Mouse (Mus musculus) forebrain, embryonic 14.5 days (tissue): ENCODE results near the gene Olfr862. TPM values are rescaled to one million over a fixed set of nuclear protein-coding genes. Genes with fewer than 3 reads are reported as not detected.

Source experiments
- ATAC-seq: fragments of 200-750 bp; cut with Nextera tagmentation; 2 replicates; pipeline ENCODE4 v1.8.0; 2017; ENCODE audit warnings: mild to moderate bottlenecking, moderate library complexity
- DNase-seq: peaks from one replicate; pipeline ENCODE4 v3.0.0-alpha.2; 2015; ENCODE audit warnings: low spot score
- H3K27ac ChIP-seq: fragments of 300-500 bp; sonication (generic); 2 replicates; pipeline ENCODE4 v1.5.1; 2014; ENCODE audit warnings: low read depth, mild to moderate bottlenecking, control low read depth, low read length, moderate library complexity
- H3K27me3 ChIP-seq: fragments of 300-500 bp; sonication (generic); replicated peaks from 2 replicates; pipeline ENCODE4 v1.6.1; 2014; ENCODE audit warnings: low read length, control low read depth, mixed read lengths; ENCODE audit not compliant: control insufficient read depth, insufficient read depth
- H3K36me3 ChIP-seq: fragments of 300-500 bp; sonication (generic); 2 replicates; pipeline ENCODE4 v1.6.1; 2014; ENCODE audit warnings: low read length, control low read depth; ENCODE audit not compliant: control insufficient read depth, insufficient read depth
- H3K4me1 ChIP-seq: fragments of 300-500 bp; sonication (generic); 2 replicates; pipeline ENCODE4 v1.6.1; 2014; ENCODE audit warnings: antibody characterized with exemption, low read length, control low read depth; ENCODE audit not compliant: control insufficient read depth, insufficient read depth
- H3K4me2 ChIP-seq: fragments of 300-500 bp; sonication (generic); 2 replicates; pipeline ENCODE4 v1.6.1; 2014; ENCODE audit warnings: mild to moderate bottlenecking, control low read depth, low read length
- H3K4me3 ChIP-seq: fragments of 300-500 bp; sonication (generic); 2 replicates; pipeline ENCODE4 v1.5.1; 2014; ENCODE audit warnings: low read depth, low read length, control low read depth
- H3K9ac ChIP-seq: fragments of 300-500 bp; sonication (generic); 2 replicates; pipeline ENCODE4 v1.6.1; 2014; ENCODE audit warnings: mild to moderate bottlenecking, low read length, control low read depth, moderate library complexity
- H3K9me3 ChIP-seq: fragments of 300-500 bp; sonication (generic); replicated peaks from 2 replicates; pipeline ENCODE4 v1.6.1; 2016; ENCODE audit warnings: low read length, control low read depth, mixed read lengths; ENCODE audit not compliant: control insufficient read depth
- WGBS: fragments of 180-500 bp; shearing (Covaris S2); extraction: QIAGEN DNeasy Blood & Tissue Kit; methylation state at CpG from one replicate; pipeline ENCODE4 v1.1.7; 2014; 5-methylcytosine and 5-hydroxymethylcytosine counted together
- polyA plus RNA-seq: library from polyadenylated mRNA; unstranded; fragments of >200 nt; fragmentation: Nextera tagmentation; extraction: Ambion mirVana; gene quantifications from 2 replicates; pipeline ENCODE4 v1.2.1, GENCODE M21; 2014

The Olfr862 gene
- not detected in 2 replicates for polyA plus RNA-seq

DNA sequence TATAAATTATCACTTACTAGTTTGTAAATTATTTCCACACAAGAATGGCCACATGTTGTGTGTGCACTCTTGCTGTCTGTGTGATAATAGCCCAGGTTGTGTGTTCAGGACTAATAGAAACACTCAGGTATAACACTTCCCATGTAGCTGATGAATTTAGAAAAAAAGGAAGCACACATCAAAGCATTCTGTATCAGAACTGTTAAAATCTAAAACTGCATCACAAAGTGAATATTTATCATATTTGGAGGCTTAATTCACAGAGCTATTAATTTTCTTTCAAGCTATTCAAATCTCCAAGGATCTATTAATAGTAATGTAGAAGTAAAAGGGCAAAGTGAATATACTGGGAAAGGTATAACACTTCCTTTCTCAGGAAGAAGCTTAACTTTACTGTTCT is at the start of gene Olfr862:
TSS of gene Olfr862 (minus strand) at position 101 of the 400 bp plus-strand sequence.
- no peaks in the 10 kb centered on the region for H3K36me3 ChIP-seq
- H3K4me1 ChIP-seq = no peaks in the 10 kb centered on the region
- ATAC-seq (no peak), DNase-seq (no peak)
- no peak within 1 kb of the TSS for H3K4me2 ChIP-seq
- peaks cover 3% of the 10 kb centered on the region; the same call in 1 of the 2 replicates for H3K9me3 ChIP-seq
- no peak within 1 kb of the TSS for H3K4me3 ChIP-seq
- no peaks in the 10 kb centered on the region for H3K27me3 ChIP-seq
- no peak within 1 kb of the TSS for H3K9ac ChIP-seq
- H3K27ac ChIP-seq = no peak within 1 kb of the TSS

GRCm38 (mm10) chr9:19916565-19916964 is 28.8 kb upstream of the Olfr862 start, which contains the start of gene Olfr77:
Olfr77 (plus strand) TSS chr9:19916865.
- Histone ChIP-seq H3K4me1 (no peaks in the 10 kb centered on the region), H3K9ac (no peak within 1 kb of the TSS), H3K9me3 (peaks cover 4% of the 10 kb centered on the region; the same call in 1 of the 2 replicates), H3K36me3 (no peaks in the 10 kb centered on the region), H3K27ac (no peak within 1 kb of the TSS), H3K4me3 (no peak within 1 kb of the TSS), H3K4me2 (no peak within 1 kb of the TSS), H3K27me3 (no peaks in the 10 kb centered on the region)
- ATAC-seq (no peak), DNase-seq (no peak)
- 94% methylated on average over 2 of the region's 2 CpGs for WGBS

GRCm38 (mm10) chr9:19911170-19911569 is 23.4 kb upstream of the Olfr862 start:
- H3K9ac ChIP-seq = no peak overlapping the region
- peaks cover 5% of the 10 kb centered on the region for H3K9me3 ChIP-seq
- H3K27me3 ChIP-seq = no peaks in the 10 kb centered on the region
- H3K4me3 ChIP-seq = no peak overlapping the region
- H3K36me3 ChIP-seq = no peaks in the 10 kb centered on the region
- no peak for DNase-seq
- H3K27ac ChIP-seq = no peak overlapping the region
- ATAC-seq = no peak
- no peaks in the 10 kb centered on the region for H3K4me1 ChIP-seq
- WGBS = 69% methylated on average over 4 of the region's 4 CpGs
- no peak overlapping the region for H3K4me2 ChIP-seq

- H3K9ac ChIP-seq = no peak within 1 kb of the TSS
- ATAC-seq (no peak), DNase-seq (no peak)
- no peak within 1 kb of the TSS for H3K4me3 ChIP-seq
- WGBS = 86% methylated on average over 1 of the region's 1 CpGs
- H3K9me3 ChIP-seq = no peaks in the 10 kb centered on the region; the same call in 1 of the 2 replicates
- H3K4me2 ChIP-seq = no peak within 1 kb of the TSS
- H3K36me3 ChIP-seq = no peaks in the 10 kb centered on the region
- H3K27ac ChIP-seq = no peak within 1 kb of the TSS
- H3K4me1 ChIP-seq = no peaks in the 10 kb centered on the region
- H3K27me3 ChIP-seq = no peaks in the 10 kb centered on the region
These were observed 38.2 kb downstream of the Olfr862 start, which contains the start of gene Olfr860 for GRCm38 (mm10) chr9:19849647-19850046. Olfr860 (minus strand) TSS chr9:19849747.

Other genes with a start within 250 kb of the Olfr862 start
- gene Olfr857, start 178.6 kb downstream of the Olfr862 start, polyA plus RNA-seq = not detected in 2 replicates
- not detected in 2 replicates for gene Olfr58, start 107.7 kb downstream of the Olfr862 start, polyA plus RNA-seq
- gene Olfr859, start 83.1 kb downstream of the Olfr862 start, polyA plus RNA-seq = not detected in 2 replicates
- gene Olfr860, start 38.3 kb downstream of the Olfr862 start, polyA plus RNA-seq = not detected in 2 replicates
- 0.17 and 0.22 TPM in 2 replicates for gene Olfr77, start 28.9 kb upstream of the Olfr862 start, polyA plus RNA-seq
- gene Olfr866, start 140.0 kb upstream of the Olfr862 start, polyA plus RNA-seq = not detected in 2 replicates
- not detected in 2 replicates for gene Olfr867, start 169.6 kb upstream of the Olfr862 start, polyA plus RNA-seq
- gene Olfr868, start 210.6 kb upstream of the Olfr862 start, polyA plus RNA-seq = not detected in 2 replicates
- gene Olfr869, start 241.0 kb upstream of the Olfr862 start, polyA plus RNA-seq = not detected in 2 replicates